Mouse (Mus musculus) right cerebral cortex, postnatal 14 days (tissue): ENCODE results near the gene Ncam1.

Experiments used
- DNase-seq: peaks from one replicate; pipeline ENCODE4 v3.0.0; 2022

Ncam1 gene

GRCm38 (mm10) chr9:49612387-49612786 lies 186.3 kb downstream of the Ncam1 start:
- DNase-seq, result no peak

DNA sequence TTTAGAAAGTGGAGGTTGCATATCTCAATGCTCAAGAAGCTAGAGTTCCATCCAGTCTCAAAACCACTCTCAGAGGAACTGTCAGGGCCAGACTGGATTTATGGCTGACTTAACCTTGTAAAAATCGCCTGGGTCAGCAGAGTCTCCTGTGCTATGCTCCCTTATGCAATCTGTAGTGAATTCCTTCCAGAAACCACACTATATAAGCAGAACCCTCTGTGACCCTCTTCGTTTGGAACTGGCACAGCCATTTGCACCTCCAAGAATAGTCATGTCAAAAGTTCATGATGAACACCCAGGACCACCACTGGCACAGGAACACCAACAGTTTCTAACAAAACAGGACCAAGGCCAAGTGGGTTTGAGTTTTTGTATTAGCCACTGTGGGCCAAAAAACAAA lies 190.5 kb downstream of the Ncam1 start:
- DNase-seq, result no peak

DNA sequence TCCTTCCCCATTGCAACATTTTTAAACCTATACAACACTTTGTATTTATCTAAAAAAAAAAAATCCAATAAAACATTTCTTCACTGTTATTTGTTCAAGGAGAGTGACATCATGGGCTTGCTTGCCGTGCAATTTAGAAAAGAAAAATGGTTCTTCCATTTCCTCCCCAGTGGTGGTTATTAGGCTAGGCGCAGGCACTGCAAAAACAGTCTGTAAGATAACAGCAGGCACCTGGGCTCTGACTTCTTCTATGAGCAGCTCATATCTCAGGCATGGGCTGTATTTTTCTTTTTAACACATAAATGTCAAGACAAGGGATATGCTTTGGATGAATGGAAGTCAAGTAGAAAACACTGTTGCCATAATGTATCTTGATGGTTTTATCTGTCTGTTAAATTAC lies 192.0 kb downstream of the Ncam1 start:
- DNase-seq, result no peak

GRCm38 (mm10) chr9:49606317-49606716 lies 192.4 kb downstream of the Ncam1 start:
- no peak for DNase-seq

DNA sequence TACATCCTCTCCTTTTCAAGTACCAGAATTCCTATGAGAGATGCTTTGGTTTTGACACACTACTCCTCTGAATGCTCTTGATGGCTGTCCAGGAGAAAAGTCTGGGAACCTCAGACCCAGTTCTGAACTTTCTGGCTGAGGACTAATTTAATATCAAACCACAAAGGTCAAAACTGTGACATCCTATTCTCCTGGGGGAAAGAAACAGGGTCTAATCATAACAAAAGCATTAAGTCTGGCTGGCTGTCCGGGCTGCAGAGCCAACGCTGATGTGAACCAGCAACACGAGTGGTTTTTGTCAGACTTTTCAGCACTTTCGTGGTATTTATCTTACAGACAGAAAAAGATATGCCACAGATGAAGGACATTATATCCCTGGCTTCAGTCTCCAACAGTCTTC lies 192.9 kb downstream of the Ncam1 start:
- DNase-seq, result no peak

- no peak for DNase-seq
Measured at GRCm38 (mm10) chr9:49605351-49605750, 193.4 kb downstream of the Ncam1 start.

- DNase-seq, result no peak
Measured at GRCm38 (mm10) chr9:49601215-49601614, 197.5 kb downstream of the Ncam1 start.

- no peak for DNase-seq
Measured at GRCm38 (mm10) chr9:49595635-49596348, 202.9 kb downstream of the Ncam1 start.

DNA sequence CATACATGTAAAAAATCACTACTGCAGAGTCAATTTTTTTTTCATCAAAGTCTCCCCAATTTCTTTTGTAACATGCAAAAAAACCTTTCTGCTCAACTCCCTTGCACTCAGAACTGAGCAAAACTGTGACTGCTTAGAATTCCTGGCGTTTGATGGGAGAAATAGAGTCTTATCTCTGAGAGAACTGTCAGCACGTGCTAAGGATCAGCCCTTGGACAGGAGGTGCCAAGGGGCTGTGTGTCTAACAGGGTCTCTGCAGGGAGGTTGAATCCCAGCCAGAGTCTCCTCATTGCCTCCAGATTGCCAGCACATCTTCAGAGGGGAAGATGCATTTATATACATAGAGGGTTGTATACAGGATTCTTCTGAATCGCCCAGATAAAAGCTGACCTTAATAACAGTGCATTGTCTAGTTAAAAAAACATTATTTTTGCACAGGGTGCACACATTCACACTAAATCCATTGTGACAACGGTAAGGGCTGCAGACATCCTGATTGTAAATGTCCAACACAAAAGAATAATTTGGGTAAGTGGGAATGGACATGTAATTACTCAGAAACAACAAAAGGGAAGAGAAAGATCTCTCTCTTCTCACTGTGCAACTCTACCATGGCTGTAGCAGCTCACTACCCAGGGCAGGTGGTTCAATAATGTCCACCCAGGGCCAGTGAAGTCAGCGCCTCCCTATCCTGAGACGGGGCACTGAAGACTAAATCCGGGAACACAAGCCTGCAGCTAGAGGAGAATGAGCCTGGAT lies 203.7 kb downstream of the Ncam1 start:
- no peak for DNase-seq

DNA sequence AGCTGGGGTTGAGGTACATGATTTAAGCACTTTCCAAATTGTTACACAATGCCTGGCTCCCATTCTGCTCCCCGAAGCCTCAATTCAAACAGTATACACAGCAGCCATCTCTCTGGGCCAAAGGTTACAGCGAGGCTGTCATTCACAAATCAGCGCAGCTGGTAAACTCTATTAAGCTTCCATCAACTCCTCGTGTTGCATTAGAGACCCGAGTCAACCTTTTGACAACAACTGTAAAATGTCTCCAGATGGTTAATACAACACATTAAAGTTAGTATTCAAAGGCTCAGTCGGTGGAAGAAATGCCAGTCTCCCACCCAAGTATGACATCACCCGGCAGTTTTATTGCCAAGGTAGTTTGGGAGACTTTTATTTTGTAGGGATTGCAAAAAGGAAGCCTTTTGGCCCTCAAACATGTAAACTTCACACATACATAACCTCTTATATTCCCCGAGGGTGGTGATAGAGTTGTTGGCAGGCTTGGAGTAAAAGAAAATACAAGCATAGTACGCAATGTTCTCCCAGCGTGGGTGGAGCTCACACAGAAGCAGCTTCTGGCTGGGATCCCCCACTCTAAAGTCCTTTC lies 204.7 kb downstream of the Ncam1 start:
- DNase-seq, result no peak

DNA sequence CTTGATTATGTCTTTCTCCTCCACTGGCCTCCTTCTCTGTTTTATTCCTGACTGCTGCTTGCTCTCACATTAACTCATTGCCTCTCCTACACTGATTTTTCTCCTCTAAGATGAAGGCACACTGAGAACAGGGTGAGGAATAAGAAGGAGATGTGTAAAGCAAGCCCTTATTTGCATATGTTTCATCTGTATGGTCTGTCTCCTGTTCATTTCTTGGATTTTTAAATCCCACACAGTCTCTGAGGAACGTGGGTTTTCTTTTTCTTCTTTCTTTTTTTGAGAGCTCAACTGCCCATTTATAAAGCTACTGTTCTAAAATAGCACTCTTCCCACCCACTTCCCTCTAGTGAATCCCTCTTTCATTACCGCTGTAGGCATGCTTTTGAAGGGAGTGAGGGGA lies 206.7 kb downstream of the Ncam1 start:
- no peak for DNase-seq

GRCm38 (mm10) chr9:49590261-49590660 lies 208.5 kb downstream of the Ncam1 start:
- DNase-seq, result no peak

GRCm38 (mm10) chr9:49577136-49577535 lies 221.6 kb downstream of the Ncam1 start:
- no peak for DNase-seq

- DNase-seq, result no peak
Measured at GRCm38 (mm10) chr9:49571695-49572510, 226.8 kb downstream of the Ncam1 start.

GRCm38 (mm10) chr9:49570731-49571694 lies 227.7 kb downstream of the Ncam1 start:
- DNase-seq, result peak; percentile 60

DNA sequence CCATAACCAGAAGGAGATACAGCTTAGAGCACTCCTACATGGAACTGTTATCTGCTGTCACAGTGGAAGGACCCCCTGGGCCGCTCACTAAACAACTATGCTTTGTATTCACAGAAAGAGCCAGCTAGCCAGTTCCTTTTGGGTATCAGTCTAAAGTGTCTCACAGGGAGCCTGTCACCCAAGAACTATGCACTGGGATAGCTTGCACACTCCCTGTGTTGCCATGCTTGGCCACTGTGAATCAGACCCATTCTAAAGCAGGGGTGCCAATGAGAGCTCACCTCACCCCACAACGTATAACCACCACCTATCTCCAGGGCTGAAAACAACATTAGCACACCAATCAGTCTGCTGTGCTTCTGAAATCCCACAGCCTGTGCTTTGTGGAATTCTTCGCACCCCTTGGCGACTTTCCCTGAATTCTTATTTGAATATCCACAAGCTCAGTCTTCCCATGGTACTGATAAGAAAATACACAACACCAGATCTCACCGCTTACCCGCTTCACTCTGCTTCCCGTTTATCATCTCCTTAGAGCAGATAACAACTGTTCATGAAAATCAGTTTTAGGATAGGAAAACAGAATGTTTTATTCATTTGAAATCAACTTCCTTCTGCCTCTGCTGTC lies 228.6 kb downstream of the Ncam1 start:
- no peak for DNase-seq

GRCm38 (mm10) chr9:49565846-49566245 lies 232.9 kb downstream of the Ncam1 start:
- no peak for DNase-seq

DNA sequence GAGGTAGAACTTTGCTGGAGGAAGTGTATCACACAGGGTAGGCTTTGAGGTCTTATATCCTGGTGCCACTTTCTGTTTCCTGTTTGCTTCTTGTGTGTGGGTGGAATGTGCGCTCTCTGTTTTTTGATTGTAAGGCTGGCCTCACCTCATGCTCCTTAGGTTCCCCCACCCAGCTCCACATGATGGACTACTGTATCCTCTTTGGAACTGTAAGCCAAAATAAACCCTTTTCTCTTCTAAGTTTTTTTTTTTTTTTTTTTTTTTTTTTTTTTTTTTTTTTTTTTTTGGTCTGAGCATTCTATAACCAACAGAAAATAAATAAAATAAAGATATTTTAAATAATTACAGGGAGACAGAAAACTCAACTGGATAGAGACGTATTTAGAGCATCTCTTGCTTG lies 239.8 kb downstream of the Ncam1 start:
- DNase-seq, result no peak

DNA sequence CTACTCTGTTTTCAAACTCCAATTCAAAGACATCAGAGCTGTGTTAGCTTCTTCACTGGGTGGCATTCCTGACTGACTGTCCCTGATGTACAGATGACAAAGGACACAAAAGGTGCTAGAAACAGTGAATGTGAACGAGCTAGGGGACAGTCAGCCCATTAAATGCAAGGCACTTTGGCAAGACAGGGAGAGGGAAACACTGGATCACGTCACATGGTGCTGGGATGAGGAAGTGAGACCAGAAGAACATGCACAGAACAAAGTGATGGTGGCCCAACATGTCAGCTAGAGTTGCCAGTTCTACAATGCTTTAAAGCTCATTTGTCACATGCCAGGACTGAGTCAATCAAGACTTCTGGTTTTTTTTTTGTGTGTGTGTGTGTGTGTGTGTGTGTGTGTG lies 247.4 kb downstream of the Ncam1 start:
- DNase-seq, result no peak

DNA sequence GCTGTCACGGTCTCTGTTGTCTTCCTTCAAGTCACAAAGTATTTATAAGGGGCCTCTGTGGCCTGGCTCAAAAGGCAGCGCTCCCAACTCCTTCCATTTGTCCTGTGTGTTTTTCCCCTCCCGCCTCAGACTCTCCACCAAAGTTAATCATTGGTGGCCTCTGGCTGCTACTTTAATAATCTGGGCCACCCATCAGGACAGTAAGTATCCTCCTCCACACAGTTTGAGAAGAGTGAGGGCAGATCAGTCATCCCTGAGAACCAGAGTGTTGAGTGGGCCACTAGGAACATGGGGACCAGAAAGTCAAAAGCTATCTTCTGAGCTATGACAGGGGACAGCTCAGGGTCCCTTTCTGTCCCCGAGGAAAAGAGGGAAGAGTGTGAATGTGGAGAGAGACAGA lies 256.1 kb downstream of the Ncam1 start:
- no peak for DNase-seq

DNA sequence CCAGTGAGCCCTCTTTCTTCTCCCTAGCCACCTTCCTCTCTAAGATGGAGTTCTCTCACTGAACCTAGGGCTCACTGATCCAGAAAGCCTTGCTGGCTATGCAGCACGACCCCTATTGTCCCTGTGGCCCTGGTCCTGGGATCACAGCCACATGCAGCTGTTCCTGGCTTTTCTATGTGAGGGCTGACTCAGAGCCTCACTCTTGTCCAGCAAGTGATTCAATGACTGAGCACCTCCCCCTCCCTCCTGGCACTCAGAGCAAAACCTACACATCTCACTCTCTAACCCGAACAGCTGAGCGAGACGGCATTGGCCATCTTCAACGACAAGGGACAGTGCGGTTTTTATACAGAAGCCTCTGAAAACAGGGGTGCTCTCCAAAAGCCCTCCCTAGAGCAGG lies 260.9 kb downstream of the Ncam1 start:
- DNase-seq, result no peak

GRCm38 (mm10) chr9:49536593-49536992 lies 262.1 kb downstream of the Ncam1 start:
- DNase-seq, result no peak
